Mouse (Mus musculus) leukemia stem cell, adult 10-12 weeks (primary cell): ENCODE data around the gene Mybph. TPM values are rescaled to one million over a fixed set of nuclear protein-coding genes. Genes with fewer than 3 reads are reported as not detected.

ENCODE experiments used
- polyA plus RNA-seq: library from polyadenylated mRNA; stranded (reverse); fragments of >175 nt; gene quantifications from 2 replicates; pipeline ENCODE4 v1.2.3, GENCODE M21; 2012; ENCODE audit warnings: low replicate concordance

The Mybph gene
- not detected in 2 replicates for polyA plus RNA-seq

GRCm38 (mm10) chr1:134193126-134193525, at the start of gene Mybph:
Mybph (plus strand) TSS chr1:134193448.

GRCm38 (mm10) chr1:134182025-134182424, 11.2 kb upstream of the Mybph start, which contains the start of gene Chil1:
Chil1 (plus strand) TSS chr1:134182176.

GRCm38 (mm10) chr1:134235391-134235921, 42.2 kb downstream of the Mybph start, which contains the start of gene Adora1:
Adora1 (minus strand) TSS chr1:134235431.

Other genes starting within 250 kb of the Mybph start
- not detected in 2 replicates for gene Fmod, start 156.2 kb upstream of the Mybph start, polyA plus RNA-seq
- gene Btg2, start 114.3 kb upstream of the Mybph start, polyA plus RNA-seq = 8.7 and 54.7 TPM in 2 replicates
- not detected in 2 replicates for gene Chit1, start 82.2 kb upstream of the Mybph start, polyA plus RNA-seq
- gene Chil1, start 11.3 kb upstream of the Mybph start, polyA plus RNA-seq = 0.30 and 0.48 TPM in 2 replicates
- 0.05 TPM in 1 of 2 replicates, not detected in the other for gene Adora1, start 42.0 kb downstream of the Mybph start, polyA plus RNA-seq
- gene Myog, start 96.5 kb downstream of the Mybph start, polyA plus RNA-seq = not detected in 2 replicates
- 16.4 and 17.5 TPM in 2 replicates for gene Ppfia4, start 139.5 kb downstream of the Mybph start, polyA plus RNA-seq
- 16.0 and 26.1 TPM in 2 replicates for gene Tmem183a, start 168.5 kb downstream of the Mybph start, polyA plus RNA-seq
- gene 4933406M09Rik, start 192.5 kb downstream of the Mybph start, polyA plus RNA-seq = not detected in 2 replicates
- gene Cyb5r1, start 212.1 kb downstream of the Mybph start, polyA plus RNA-seq = 16.2 and 24.8 TPM in 2 replicates
- 75.8 and 107 TPM in 2 replicates for gene Adipor1, start 221.9 kb downstream of the Mybph start, polyA plus RNA-seq